Mouse (Mus musculus) forebrain, embryonic 16.5 days (tissue): ENCODE data around the gene Ank2. TPM values are rescaled to one million over a fixed set of nuclear protein-coding genes. Genes with fewer than 3 reads are reported as not detected.
A peak's percentile ranks its signal among the peaks of the same experiment; 100 is the strongest.

ENCODE experiments used
- ATAC-seq: fragments of 200-750 bp; cut with Nextera tagmentation; 2 replicates; pipeline ENCODE4 v1.8.0; 2017; ENCODE audit warnings: mild to moderate bottlenecking, moderate library complexity
- H3K27ac ChIP-seq: fragments of 300-500 bp; sonication (generic); 2 replicates; pipeline ENCODE4 v1.5.1; 2014; ENCODE audit warnings: low read length, control low read depth
- H3K27me3 ChIP-seq: fragments of 300-500 bp; sonication (generic); replicated peaks from 2 replicates; pipeline ENCODE4 v1.6.1; 2014; ENCODE audit warnings: low read length; ENCODE audit not compliant: control insufficient read depth, insufficient read depth
- H3K36me3 ChIP-seq: fragments of 300-500 bp; sonication (generic); 2 replicates; pipeline ENCODE4 v1.6.1; 2014; ENCODE audit not compliant: control insufficient read depth, insufficient read depth
- H3K4me1 ChIP-seq: fragments of 300-500 bp; sonication (generic); replicated peaks from 2 replicates; pipeline ENCODE4 v1.6.1; 2014; ENCODE audit warnings: low read length; ENCODE audit not compliant: control insufficient read depth, insufficient read depth
- H3K4me2 ChIP-seq: fragments of 300-500 bp; sonication (generic); 2 replicates; pipeline ENCODE4 v1.6.1; 2014; ENCODE audit warnings: mild to moderate bottlenecking, low read length, control low read depth
- H3K4me3 ChIP-seq: fragments of 300-500 bp; sonication (generic); replicated peaks from 2 replicates; pipeline ENCODE4 v1.5.1; 2014; ENCODE audit warnings: mild to moderate bottlenecking, low read length, control low read depth
- H3K9ac ChIP-seq: fragments of 300-500 bp; sonication (generic); replicated peaks from 2 replicates; pipeline ENCODE4 v1.6.1; 2014; ENCODE audit warnings: low read depth, low read length, control low read depth
- H3K9me3 ChIP-seq: fragments of 300-500 bp; sonication (generic); 2 replicates; pipeline ENCODE4 v1.6.1; 2016; ENCODE audit warnings: low read length; ENCODE audit not compliant: control insufficient read depth
- WGBS: fragments of 180-500 bp; shearing (Covaris S2); extraction: QIAGEN DNeasy Blood & Tissue Kit; methylation state at CpG from one replicate; pipeline ENCODE4 v1.1.7; 2014; 5-methylcytosine and 5-hydroxymethylcytosine counted together
- polyA plus RNA-seq: library from polyadenylated mRNA; unstranded; fragments of >200 nt; fragmentation: Nextera tagmentation; extraction: Ambion mirVana; gene quantifications from 2 replicates; pipeline ENCODE4 v1.2.1, GENCODE M21; 2015

Gene Ank2
- polyA plus RNA-seq, 1 experiment from 2014 or later: 201 TPM

DNA sequence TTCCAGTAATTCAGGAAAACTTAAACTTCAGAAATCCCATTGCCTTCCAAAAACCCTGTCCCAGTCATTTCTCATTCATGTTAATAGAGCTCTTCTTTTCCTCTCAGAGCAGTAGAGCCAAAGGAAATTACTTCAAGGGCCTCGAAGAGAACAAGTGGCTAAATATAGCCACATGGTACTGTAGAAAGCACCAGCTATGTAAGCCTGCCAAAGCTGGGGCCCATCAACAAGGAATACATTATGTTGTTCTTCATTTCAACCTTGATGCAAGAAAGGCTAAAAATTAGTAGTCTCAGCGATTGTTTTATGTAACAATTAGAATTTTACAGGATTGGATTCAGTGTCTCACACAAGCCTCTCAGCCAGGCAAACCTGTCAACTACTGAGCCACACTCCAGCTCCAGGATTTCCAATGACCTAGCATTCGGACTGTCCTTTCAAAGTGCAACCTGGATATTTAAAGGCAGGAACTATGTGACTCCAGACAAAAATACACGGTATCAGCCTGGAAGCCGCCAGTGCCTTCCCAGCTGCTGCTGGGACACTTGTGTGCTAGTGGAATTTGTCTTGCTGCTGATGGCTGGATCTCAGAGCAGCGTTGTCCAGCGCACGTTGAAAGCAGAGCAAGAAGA, 26.2 kb upstream of the Ank2 start:
- Histone ChIP-seq H3K36me3 (no peaks in the 10 kb centered on the region), H3K9ac (no peak overlapping the region), H3K4me1 (no peaks in the 10 kb centered on the region), H3K27ac (no peak overlapping the region), H3K4me3 (no peak overlapping the region), H3K4me2 (no peak overlapping the region), H3K27me3 (no peaks in the 10 kb centered on the region), H3K9me3 (no peaks in the 10 kb centered on the region)
- no peak for ATAC-seq
- WGBS: 77% methylated on average over 8 of the region's 8 CpGs

DNA sequence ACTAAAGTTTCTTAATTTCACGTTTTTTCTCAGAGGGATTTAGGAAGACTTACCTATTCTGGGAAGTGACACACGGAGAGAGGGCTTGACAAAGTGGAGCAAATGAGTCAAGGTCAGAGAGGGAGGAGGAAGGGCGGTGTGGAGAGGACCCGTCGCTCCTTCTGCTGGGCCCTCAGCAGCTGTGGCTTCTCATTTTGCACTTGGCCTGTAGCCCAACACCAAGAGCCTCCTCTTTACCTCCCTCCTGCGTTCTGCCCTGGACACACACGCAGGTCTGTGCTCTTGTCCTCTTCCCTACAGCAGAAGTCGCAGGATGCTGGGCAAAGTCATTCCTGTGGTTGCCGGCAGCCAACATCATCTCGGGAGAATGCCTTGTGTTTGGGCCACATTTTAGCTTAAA, 22.0 kb upstream of the Ank2 start:
- Histone ChIP-seq H3K27ac (no peak overlapping the region), H3K9me3 (no peaks in the 10 kb centered on the region), H3K9ac (no peak overlapping the region), H3K4me1 (no peaks in the 10 kb centered on the region), H3K4me2 (no peak overlapping the region), H3K36me3 (no peaks in the 10 kb centered on the region), H3K4me3 (no peak overlapping the region), H3K27me3 (no peaks in the 10 kb centered on the region)
- no peak for ATAC-seq
- WGBS: 79% methylated on average over 10 of the region's 10 CpGs

DNA sequence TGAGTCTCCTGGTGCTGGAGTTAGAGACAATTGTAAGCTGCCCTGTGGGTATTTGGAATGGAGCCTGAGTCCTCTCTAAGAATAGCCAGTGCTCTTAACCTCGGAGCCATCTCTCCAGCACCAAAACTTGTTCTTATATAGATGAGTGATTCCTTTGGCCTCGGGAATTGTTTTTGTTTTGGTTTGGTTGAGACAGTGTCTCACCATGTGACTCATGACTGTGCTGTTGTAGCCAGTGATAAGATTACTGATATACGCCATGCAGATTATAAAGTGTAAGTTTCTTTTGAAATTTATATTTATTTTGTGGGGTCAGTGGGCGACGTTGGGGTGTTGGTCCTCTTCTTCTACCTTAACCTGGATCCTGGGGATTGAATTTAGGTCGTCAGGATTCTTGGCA, 21.1 kb upstream of the Ank2 start:
- WGBS: 83% methylated on average over 6 of the region's 6 CpGs
- ATAC-seq: no peak
- Histone ChIP-seq H3K27ac (no peak overlapping the region), H3K36me3 (no peaks in the 10 kb centered on the region), H3K9me3 (no peaks in the 10 kb centered on the region), H3K27me3 (no peaks in the 10 kb centered on the region), H3K4me3 (no peak overlapping the region), H3K4me1 (no peaks in the 10 kb centered on the region), H3K9ac (no peak overlapping the region), H3K4me2 (no peak overlapping the region)

DNA sequence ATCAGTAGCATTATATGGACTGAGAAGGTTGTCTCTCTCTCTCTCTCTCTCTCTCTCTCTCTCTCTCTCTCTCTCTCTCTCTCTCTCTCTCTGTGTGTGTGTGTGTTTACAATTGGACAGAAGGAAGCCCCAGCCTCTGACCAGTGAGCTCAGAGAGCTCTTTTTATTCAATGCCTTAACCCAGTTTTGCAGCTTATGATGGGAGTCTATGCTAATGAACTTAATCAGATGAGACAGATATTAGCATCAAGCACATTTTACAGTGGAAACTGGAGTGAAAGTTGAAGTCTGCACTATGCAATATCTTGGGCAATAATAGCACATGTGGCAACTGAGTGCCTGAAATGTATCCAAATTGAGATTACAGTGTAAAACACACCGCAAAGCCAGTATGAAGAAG, 16.1 kb upstream of the Ank2 start:
- H3K9me3 ChIP-seq: no peaks in the 10 kb centered on the region
- H3K4me2 ChIP-seq: no peak overlapping the region
- no peak overlapping the region for H3K27ac ChIP-seq
- no peak for ATAC-seq
- H3K4me3 ChIP-seq: no peak overlapping the region
- WGBS: 79% methylated on average over 1 of the region's 1 CpGs
- no peaks in the 10 kb centered on the region for H3K4me1 ChIP-seq
- no peak overlapping the region for H3K9ac ChIP-seq
- H3K36me3 ChIP-seq: no peaks in the 10 kb centered on the region
- no peaks in the 10 kb centered on the region for H3K27me3 ChIP-seq

DNA sequence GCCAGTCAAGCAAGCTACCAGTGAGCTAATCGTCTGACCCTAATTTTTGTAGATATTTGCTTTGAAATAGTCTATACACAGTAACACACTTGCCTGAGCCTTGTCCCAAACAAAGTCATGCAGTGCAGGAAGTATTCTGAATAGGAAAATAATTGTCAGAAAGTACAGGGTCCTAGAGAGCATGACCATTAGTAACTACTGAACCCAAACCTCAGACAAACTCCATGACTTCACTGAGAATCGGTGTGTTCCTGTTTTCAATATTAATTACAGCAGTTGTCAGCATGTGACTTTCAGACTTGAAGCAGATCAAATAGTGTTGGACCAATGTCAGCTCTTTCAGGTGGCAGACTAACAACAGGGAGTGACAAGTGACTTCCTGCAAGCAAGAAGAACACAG, 14.5 kb upstream of the Ank2 start:
- Histone ChIP-seq H3K4me1 (no peaks in the 10 kb centered on the region), H3K4me2 (no peak overlapping the region)
- WGBS: 78% methylated on average over 2 of the region's 2 CpGs

DNA sequence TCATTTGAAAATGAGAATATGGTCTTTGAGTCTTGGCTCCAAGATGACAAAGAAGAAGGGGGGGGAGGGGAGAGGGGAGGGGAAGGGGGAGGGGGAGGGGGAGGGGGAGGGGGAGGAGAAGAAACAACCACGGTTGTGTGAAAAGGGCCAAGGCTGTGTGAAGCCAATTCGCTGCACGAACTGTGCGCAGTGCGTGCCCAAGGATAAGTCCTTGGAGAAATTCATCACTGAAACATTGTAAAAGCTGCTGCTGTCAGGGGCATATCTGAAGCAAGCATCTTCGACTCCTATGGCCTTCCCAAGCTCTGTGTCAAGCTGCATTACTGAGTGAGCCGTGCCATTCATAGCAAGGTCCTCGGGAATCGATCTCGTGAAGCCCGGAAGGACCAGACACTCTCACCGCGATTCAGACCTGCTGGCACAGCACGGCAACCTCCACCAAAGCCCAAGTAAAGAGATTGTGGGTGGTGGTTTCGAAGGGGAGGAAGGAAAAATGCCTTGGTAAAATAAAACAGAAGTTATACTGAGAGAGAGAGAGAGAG, 13.7 kb upstream of the Ank2 start:
- 71% methylated on average over 15 of the region's 15 CpGs for whole genome bisulfite sequencing
- no peak for ATAC-seq
- Histone ChIP-seq H3K4me3 (no peak overlapping the region), H3K36me3 (no peaks in the 10 kb centered on the region), H3K27me3 (no peaks in the 10 kb centered on the region), H3K9ac (no peak overlapping the region), H3K27ac (no peak overlapping the region), H3K4me1 (peaks cover 6% of the 10 kb centered on the region; the same call in 1 of the 2 replicates), H3K4me2 (no peak overlapping the region), H3K9me3 (no peaks in the 10 kb centered on the region)

More for the DNA sequence above, 14.5 kb upstream of the Ank2 start:
- H3K27me3 ChIP-seq: no peaks in the 10 kb centered on the region
- H3K27ac ChIP-seq: no peak overlapping the region
- ATAC-seq: no peak
- no peak overlapping the region for H3K9ac ChIP-seq
- no peaks in the 10 kb centered on the region for H3K9me3 ChIP-seq
- H3K4me3 ChIP-seq: no peak overlapping the region
- no peaks in the 10 kb centered on the region for H3K36me3 ChIP-seq

DNA sequence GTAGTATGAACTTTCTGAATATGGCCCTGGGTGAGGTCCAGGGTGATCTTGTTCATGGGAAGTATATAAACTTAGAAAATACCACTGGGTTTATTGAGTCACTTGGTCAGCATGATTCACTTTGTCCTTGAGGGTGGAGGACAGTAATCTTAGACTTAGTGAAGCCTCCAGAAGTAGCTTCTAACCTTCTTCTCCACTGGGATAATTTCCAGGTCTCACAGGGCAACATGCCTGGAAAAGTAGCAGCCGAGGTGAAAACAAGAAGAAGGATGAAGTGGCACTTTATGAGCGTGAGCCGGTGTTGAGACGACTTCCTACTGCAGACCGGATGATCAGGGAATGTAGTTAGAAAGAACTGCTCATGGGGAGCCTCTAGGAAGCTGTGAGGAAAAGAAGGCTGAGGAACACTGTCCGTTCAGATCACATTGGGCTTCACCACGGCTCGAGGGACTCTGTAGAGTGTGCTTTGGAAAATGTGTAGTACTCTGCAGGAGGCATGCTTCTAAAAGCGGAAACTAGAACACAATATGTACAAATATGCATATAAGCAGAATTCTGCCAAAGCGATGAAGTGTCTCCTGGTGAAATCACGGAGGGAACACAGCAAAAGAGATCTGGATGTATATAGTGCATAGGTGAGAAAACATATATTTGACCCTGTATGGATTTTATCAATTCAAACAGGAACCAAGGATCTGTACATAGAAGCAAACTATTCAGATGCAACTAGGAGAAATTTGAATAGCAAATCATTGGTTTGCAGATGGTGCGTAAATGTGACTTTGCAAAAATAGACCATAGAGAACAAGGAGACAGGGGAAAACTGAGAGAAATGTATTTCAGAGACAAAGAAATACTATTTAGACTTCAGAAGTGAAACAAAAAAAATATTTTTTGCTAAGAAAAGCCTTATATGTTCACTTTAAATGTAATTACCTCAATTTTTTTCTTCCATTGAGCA, 12.9 kb upstream of the Ank2 start:
- H3K27me3 ChIP-seq: no peaks in the 10 kb centered on the region
- H3K4me2 ChIP-seq: no peak overlapping the region
- 80% methylated on average over 12 of the region's 12 CpGs for WGBS
- no peak overlapping the region for H3K27ac ChIP-seq
- no peaks in the 10 kb centered on the region for H3K9me3 ChIP-seq
- H3K36me3 ChIP-seq: no peaks in the 10 kb centered on the region
- H3K4me1 ChIP-seq: peaks cover 7% of the 10 kb centered on the region; the same call in 1 of the 2 replicates
- no peak for ATAC-seq
- H3K9ac ChIP-seq: no peak overlapping the region
- no peak overlapping the region for H3K4me3 ChIP-seq

DNA sequence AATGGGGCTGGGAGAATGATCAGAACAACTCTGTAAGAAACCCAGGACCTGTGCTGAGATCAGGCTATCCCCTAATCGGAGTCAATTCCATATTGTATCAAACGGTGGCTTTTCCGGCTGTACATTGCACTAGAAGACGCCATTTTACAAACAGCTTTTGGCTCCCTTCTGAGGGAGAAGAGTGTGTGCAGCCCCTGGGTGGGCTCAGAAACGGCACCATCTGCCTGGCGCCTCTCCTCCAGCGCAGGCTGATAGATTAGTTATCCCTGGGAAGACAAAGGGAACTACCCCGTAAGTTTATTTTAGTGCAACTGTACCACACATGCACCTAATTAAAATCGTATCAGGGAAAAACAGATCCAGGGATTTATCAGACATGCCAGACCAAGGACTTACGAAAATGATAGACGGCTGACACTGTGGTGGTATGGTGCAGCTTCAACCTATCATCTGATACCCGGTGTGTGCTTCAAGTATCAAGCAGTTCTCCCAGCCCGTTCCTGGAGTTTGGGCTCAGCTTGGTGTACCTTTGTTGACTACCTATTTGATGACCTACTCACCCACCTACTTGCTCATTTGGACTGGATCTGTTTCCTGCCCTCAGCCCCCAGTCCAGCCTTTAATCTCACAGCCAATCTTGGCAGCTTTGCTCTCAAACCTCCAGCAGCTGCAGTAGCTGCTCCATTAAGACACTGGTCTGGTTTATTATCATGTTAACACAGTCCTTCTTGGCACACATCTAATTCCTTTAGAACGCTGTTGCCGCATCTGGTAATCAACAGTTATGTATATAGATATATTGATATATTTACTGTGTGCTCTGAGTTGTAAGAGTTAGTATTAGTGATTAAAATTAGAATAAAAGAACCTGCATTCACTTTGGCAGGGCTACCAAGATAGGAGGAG, 9.0 kb upstream of the Ank2 start:
- ATAC-seq: peak; percentile 64
- WGBS: 55% methylated on average over 15 of the region's 15 CpGs

More for the DNA sequence above, 9.0 kb upstream of the Ank2 start:
- Histone ChIP-seq H3K27me3 (no peaks in the 10 kb centered on the region), H3K9me3 (no peaks in the 10 kb centered on the region; the same call in 1 of the 2 replicates), H3K9ac (no peak overlapping the region), H3K36me3 (no peaks in the 10 kb centered on the region), H3K4me3 (no peak overlapping the region), H3K4me1 (peaks cover 7% of the 10 kb centered on the region; the same call in 1 of the 2 replicates), H3K27ac (no peak overlapping the region), H3K4me2 (no peak overlapping the region)
